Mouse (Mus musculus) thymus, adult 2 months (tissue): ENCODE data around the gene Gm9046. TPM values are rescaled to one million over a fixed set of nuclear protein-coding genes. Genes with fewer than 3 reads are reported as not detected.
"Not testable (repeated sequence)": the region's sequence is repeated elsewhere in the genome, so short reads cannot be mapped to it uniquely, and the experiment has no call there.

Experiments
- DNase-seq: peaks from one replicate; pipeline ENCODE4 v3.0.0; 2021
- H3K27ac ChIP-seq: fragments of 200-500 bp; 2 replicates; pipeline ENCODE4 v1.5.1; 2012; ENCODE audit warnings: low read length, control low read depth; ENCODE audit not compliant: control insufficient read depth, insufficient read depth
- H3K27me3 ChIP-seq: fragments of 200-500 bp; 2 replicates; pipeline ENCODE4 v1.6.1; 2012; ENCODE audit warnings: mild to moderate bottlenecking, low read length, moderate library complexity, mixed read lengths; ENCODE audit not compliant: control insufficient read depth, insufficient read depth
- H3K36me3 ChIP-seq: fragments of 200-500 bp; 2 replicates; pipeline ENCODE4 v1.6.1; 2012; ENCODE audit warnings: mild to moderate bottlenecking, low read length, moderate library complexity; ENCODE audit not compliant: control insufficient read depth, insufficient read depth
- H3K4me1 ChIP-seq: fragments of 200-500 bp; replicated peaks from 2 replicates; pipeline ENCODE4 v1.6.1; 2012; ENCODE audit warnings: low read length; ENCODE audit not compliant: control insufficient read depth, insufficient read depth
- H3K4me3 ChIP-seq: fragments of 200-500 bp; 2 replicates; pipeline ENCODE4 v1.5.1; 2012; ENCODE audit warnings: mild to moderate bottlenecking, low read length, control low read depth, moderate library complexity; ENCODE audit not compliant: control insufficient read depth, insufficient read depth
- CTCF ChIP-seq: fragments of 200-500 bp; IDR thresholded peaks from 2 replicates; pipeline ENCODE4 v1.5.1; 2012; ENCODE audit warnings: mild to moderate bottlenecking, control low read depth, low read length, moderate library complexity, borderline replicate concordance; ENCODE audit not compliant: control insufficient read depth, poor library complexity, insufficient read depth; ENCODE audit errors: extremely low read depth
- POLR2A ChIP-seq: fragments of 200-500 bp; IDR thresholded peaks from 2 replicates; pipeline ENCODE4 v1.6.1; 2012; ENCODE audit warnings: mild to moderate bottlenecking, low read length, control low read depth, moderate library complexity; ENCODE audit not compliant: control insufficient read depth, poor library complexity, insufficient read depth; ENCODE audit errors: extremely low read depth
- WGBS: fragments of 180-500 bp; shearing (Covaris S2); methylation state at CpG from one replicate; pipeline ENCODE4 v1.1.7; 2018; 5-methylcytosine and 5-hydroxymethylcytosine counted together
- polyA plus RNA-seq: library from polyadenylated mRNA; depleted of rRNA; stranded (reverse); fragments of >200 nt; gene quantifications from 2 replicates; pipeline ENCODE4 v1.2.3, GENCODE M21; 2012; rRNA removed

The Gm9046 gene
- polyA plus RNA-seq = not detected in 2 replicates

DNA sequence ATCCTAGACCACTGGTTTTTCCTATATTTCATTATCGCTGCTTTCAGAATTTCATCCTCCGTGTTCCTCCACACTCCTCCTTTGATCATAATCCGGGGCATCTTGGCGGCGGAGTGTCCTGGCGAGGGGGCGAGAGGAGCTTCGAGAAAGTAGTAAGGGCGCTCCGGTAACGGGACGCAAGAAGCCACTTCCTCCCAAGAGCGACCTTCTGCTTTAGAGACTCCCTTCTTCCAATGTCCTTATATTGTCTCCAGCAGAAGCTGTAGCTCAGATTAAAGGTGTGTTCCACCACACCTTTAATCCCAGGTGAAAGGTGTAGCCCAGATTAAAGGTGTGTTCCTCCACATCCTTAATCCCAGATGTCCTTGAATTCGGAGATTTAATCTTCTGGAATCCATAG, at the start of gene Gm9046:
Gene Gm9046 (minus strand): TSS at position 101 of the 400 bp plus-strand sequence.
- not testable (repeated sequence) for H3K27me3 ChIP-seq, H3K4me3 ChIP-seq
- WGBS = no CpG with 5 or more reads among the region's 14 CpGs

DNA sequence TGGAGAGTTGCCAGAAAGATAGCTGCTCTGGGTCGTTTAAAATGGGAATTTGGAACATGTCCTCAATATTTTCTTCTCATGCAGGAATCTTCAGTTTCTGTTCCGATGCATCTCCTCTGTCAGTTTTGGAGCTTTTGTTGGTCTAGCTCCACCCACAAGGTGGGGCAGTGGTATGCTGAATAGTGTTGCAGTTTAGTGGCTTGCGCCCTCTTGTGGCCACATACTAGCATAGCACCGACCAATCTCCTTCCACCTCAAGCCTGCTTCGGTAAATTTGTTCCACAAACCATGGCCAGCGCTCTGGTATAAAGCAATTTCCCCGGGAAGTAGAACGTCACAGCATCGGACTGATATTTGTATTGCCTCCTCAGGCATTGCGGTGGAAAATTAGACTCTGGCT, 27.4 kb upstream of the Gm9046 start:
- peak; percentile 83 for DNase-seq
- H3K4me1 ChIP-seq = no peaks in the 10 kb centered on the region
- no peak overlapping the region for H3K27ac ChIP-seq
- no peak overlapping the region for H3K4me3 ChIP-seq
- no peak for TF ChIP-seq POLR2A
- peak; percentile 62; the same call in 1 of the 2 replicates for TF ChIP-seq CTCF
- H3K27me3 ChIP-seq = no peaks in the 10 kb centered on the region
- no peaks in the 10 kb centered on the region for H3K36me3 ChIP-seq
- WGBS = 6% methylated on average over 10 of the region's 10 CpGs

More for the DNA sequence above, at the start of gene Gm9046:
- H3K27ac ChIP-seq, H3K4me1 ChIP-seq, DNase-seq, H3K36me3 ChIP-seq: not testable (repeated sequence)

GRCm38 (mm10) chr10:118369518-118369917, 26.5 kb upstream of the Gm9046 start:
- TF ChIP-seq POLR2A (no peak), CTCF (no peak)
- no peaks in the 10 kb centered on the region for H3K4me1 ChIP-seq
- WGBS = 97% methylated on average over 9 of the region's 9 CpGs
- no peaks in the 10 kb centered on the region for H3K36me3 ChIP-seq
- H3K4me3 ChIP-seq = no peak overlapping the region
- no peak overlapping the region for H3K27ac ChIP-seq
- DNase-seq = no peak
- no peaks in the 10 kb centered on the region for H3K27me3 ChIP-seq

DNA sequence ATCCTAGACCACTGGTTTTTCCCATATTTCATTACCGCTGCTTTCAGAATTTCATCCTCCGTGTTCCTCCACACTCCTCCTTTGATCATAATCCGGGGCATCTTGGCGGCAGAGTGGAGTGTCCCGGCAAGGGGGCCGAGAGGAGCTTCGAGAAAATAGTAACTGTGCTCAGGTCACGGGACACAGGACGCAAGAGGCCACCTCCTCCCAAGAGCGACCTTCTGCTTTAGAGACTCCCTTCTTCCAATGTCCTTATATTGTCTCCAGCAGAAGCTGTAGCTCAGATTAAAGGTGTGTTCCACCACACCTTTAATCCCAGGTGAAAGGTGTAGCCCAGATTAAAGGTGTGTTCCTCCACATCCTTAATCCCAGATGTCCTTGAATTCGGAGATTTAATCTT, 10.9 kb upstream of the Gm9046 start, which contains the start of gene Gm9049:
Gene Gm9049 (minus strand): TSS at position 101 of the 400 bp plus-strand sequence.
- DNase-seq, H3K27me3 ChIP-seq, H3K4me3 ChIP-seq, H3K4me1 ChIP-seq, H3K27ac ChIP-seq, H3K36me3 ChIP-seq: not testable (repeated sequence)
- WGBS = 88% methylated on average over 1 of the region's 11 CpGs

DNA sequence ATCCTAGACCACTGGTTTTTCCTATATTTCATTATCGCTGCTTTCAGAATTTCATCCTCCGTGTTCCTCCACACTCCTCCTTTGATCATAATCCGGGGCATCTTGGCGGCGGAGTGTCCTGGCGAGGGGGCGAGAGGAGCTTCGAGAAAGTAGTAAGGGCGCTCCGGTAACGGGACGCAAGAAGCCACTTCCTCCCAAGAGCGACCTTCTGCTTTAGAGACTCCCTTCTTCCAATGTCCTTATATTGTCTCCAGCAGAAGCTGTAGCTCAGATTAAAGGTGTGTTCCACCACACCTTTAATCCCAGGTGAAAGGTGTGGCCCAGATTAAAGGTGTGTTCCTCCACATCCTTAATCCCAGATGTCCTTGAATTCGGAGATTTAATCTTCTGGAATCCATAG, 5.5 kb upstream of the Gm9046 start, which contains the start of gene Gm9048:
Gene Gm9048 (minus strand): TSS at position 101 of the 400 bp plus-strand sequence.
- not testable (repeated sequence) for H3K4me1 ChIP-seq, H3K27me3 ChIP-seq, H3K27ac ChIP-seq, H3K4me3 ChIP-seq, H3K36me3 ChIP-seq, DNase-seq
- WGBS = 92% methylated on average over 1 of the region's 14 CpGs

DNA sequence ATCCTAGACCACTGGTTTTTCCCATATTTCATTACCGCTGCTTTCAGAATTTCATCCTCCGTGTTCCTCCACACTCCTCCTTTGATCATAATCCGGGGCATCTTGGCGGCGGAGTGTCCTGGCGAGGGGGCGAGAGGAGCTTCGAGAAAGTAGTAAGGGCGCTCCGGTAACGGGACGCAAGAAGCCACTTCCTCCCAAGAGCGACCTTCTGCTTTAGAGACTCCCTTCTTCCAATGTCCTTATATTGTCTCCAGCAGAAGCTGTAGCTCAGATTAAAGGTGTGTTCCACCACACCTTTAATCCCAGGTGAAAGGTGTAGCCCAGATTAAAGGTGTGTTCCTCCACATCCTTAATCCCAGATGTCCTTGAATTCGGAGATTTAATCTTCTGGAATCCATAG, 5.3 kb downstream of the Gm9046 start, which contains the start of gene Gm9045:
Gene Gm9045 (minus strand): TSS at position 101 of the 400 bp plus-strand sequence.
- no CpG with 5 or more reads among the region's 14 CpGs for WGBS
- not testable (repeated sequence) for H3K27me3 ChIP-seq, DNase-seq

GRCm38 (mm10) chr10:118332308-118332707, 10.7 kb downstream of the Gm9046 start, which contains the start of gene Gm9044:
Gene Gm9044 (minus strand): TSS chr10:118332408.
- not testable (repeated sequence) for H3K27ac ChIP-seq, H3K4me3 ChIP-seq, DNase-seq, H3K4me1 ChIP-seq, H3K36me3 ChIP-seq, H3K27me3 ChIP-seq
- no CpG with 5 or more reads among the region's 14 CpGs for WGBS

More for the DNA sequence above, 5.3 kb downstream of the Gm9046 start, which contains the start of gene Gm9045:
- H3K36me3 ChIP-seq, H3K4me3 ChIP-seq, H3K4me1 ChIP-seq, H3K27ac ChIP-seq: not testable (repeated sequence)

DNA sequence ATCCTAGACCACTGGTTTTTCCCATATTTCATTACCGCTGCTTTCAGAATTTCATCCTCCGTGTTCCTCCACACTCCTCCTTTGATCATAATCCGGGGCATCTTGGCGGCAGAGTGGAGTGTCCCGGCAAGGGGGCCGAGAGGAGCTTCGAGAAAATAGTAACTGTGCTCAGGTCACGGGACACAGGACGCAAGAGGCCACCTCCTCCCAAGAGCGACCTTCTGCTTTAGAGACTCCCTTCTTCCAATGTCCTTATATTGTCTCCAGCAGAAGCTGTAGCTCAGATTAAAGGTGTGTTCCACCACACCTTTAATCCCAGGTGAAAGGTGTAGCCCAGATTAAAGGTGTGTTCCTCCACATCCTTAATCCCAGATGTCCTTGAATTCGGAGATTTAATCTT, 16.2 kb downstream of the Gm9046 start, which contains the start of gene Gm9040:
Gene Gm9040 (minus strand): TSS at position 101 of the 400 bp plus-strand sequence.
- not testable (repeated sequence) for H3K4me3 ChIP-seq, H3K36me3 ChIP-seq, H3K27me3 ChIP-seq, H3K27ac ChIP-seq, H3K4me1 ChIP-seq, DNase-seq
- WGBS = no CpG with 5 or more reads among the region's 11 CpGs
